Mouse (Mus musculus) layer of hippocampus, adult 9-11 months (tissue): Measurements from ENCODE around the gene Ppp1r13b.

Experiments used
- DNase-seq: peaks from one replicate; pipeline ENCODE4 v3.0.0; 2022

The Ppp1r13b gene

GRCm38 (mm10) chr12:111820708-111821107 is 87.2 kb downstream of the Ppp1r13b start:
- DNase-seq, result no peak

GRCm38 (mm10) chr12:111819936-111820335 is 88.0 kb downstream of the Ppp1r13b start:
- DNase-seq, result no peak

DNA sequence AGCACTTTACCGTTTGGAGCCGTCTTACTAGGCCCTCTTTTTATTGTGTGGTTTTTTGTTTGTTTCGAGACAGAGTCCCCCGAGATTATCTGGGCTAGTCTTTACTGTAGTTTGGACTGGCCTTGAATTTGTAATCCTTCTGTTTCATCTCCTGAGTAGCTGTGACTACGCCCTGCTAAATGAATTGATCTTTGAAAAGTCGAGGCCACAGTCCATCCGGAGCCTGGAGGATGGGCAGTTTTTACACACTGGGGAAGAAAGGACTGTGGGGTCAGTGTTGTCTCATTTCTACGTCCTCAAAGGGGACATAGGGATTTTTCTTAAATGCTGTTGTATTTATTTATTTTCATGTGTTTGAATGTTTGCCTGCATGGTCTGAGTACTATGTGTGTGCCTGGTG is 89.9 kb downstream of the Ppp1r13b start:
- no peak for DNase-seq

GRCm38 (mm10) chr12:111816967-111817366 is 90.9 kb downstream of the Ppp1r13b start:
- no peak for DNase-seq

DNA sequence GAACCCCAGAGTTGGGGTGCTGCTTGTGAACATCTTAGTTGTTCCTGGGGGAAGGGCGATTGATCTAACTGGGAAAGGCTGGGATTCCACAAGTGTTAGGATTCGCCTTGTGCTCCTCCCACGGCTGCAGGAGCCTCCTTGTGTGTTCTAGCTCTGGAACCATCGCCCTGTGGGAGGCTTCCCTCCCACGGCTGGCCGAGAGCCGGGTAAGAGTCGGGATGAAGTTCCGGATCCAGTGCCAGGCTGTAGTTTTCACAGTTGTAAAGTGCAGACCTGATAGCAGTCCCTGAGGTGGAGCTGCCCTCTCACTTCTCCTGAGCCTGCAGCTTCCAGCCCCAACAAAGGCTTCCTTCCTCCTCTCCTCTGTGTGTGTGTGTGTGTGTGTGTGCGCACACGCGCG is 91.4 kb downstream of the Ppp1r13b start:
- peak; percentile 84 for DNase-seq

- DNase-seq, result no peak
Observed at GRCm38 (mm10) chr12:111814769-111815762, 92.8 kb downstream of the Ppp1r13b start.

DNA sequence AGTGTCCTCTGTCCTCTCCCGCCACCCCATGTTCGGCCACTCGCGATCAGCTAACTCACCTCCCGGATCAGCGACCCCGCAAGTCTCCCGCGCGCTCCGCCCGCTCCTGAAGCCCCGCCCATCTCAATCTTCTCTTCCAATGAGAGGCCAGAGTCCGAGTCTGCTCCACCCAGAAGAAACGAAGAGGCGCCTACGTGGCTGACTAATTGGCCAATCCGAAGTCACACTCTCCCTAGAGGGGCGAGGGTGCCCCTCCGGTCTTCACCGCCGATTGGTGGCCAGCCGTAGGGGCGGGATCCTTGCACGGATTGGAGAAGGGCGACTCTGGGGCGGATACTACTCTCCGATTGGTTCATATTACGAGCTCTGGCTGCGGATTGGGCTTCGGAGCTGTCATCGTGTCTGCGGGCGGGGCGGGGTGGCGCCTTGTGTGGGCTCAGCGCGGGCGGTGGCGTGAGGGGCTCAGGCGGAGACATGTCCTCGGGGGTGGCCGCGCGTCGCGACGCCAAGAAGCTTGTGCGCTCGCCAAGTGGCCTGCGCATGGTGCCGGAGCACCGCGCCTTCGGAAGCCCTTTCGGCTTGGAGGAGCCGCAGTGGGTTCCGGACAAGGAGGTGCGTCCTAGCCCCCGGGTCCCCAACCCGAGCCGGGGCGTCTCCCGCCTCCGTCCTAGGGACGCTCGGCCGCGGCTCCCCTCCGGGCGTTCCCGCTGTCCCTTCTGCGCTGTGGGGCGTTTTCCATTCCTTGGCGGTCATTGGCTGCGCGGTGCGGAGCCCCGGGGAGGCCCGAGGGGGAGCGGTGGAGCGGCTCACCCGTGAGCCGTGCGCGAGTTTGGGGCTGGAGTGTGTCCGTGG is 93.9 kb downstream of the Ppp1r13b start, which contains the start of the genes Xrcc3 and Zfyve21:
TSS of gene Xrcc3 (minus strand) at position 108 of the 852 bp plus-strand sequence.
TSS of gene Zfyve21 (plus strand) at position 405 of the 852 bp plus-strand sequence.
- peak; percentile 99 for DNase-seq

DNA sequence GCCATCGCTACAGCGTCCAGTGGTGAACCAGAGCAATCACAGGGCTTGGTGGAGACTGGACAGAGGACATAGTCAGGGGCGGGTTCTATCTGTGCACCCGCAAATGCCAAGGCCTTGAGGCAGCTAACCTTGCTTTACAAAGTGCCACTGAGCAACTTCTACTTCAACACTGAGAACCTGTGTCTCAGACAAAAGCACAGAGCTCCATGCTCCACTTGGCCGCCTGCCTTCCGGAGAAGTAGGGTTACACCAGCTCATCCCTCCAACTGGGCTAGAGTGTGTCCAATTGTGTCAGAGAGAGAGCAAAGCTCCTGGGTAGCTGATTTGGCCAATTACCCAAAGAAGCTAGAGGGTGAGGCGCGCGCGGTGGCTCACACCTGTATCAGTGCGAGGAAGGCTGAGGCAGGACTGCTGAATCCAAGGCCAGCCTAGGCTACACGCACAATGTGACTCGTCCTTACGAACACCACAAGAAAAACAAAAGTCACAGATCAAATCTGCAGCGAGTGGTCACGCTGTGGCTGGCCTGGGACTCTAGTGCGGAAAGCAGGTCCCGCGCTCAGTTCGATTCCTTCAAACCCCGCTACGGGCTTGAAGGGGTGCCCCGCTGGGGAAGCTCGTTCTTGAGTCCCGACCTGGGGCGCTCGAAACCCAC is 94.7 kb downstream of the Ppp1r13b start:
- no peak for DNase-seq

DNA sequence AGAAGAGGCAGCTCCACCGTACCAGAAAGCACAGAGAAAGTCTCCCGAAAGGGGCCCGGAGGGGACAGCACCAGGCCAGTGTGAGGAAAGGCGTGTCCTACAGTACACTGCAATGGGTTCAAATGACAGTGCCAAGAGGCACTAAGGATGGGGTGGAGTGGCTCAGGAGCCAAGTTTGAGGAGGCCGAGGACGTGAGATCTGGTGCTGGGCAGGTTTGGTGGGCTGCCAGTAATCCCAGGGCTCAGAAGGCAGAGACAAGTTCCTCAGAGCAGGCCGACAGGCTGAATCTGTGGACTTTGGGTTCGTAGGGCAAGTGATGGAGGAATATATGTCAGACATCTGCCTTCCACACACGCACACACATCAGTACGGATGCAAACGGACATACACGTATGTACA is 95.3 kb downstream of the Ppp1r13b start:
- DNase-seq, result no peak

- DNase-seq, result no peak
Observed at GRCm38 (mm10) chr12:111812075-111812474, 95.8 kb downstream of the Ppp1r13b start.

GRCm38 (mm10) chr12:111809762-111810161 is 98.1 kb downstream of the Ppp1r13b start:
- DNase-seq, result peak; percentile 86

DNA sequence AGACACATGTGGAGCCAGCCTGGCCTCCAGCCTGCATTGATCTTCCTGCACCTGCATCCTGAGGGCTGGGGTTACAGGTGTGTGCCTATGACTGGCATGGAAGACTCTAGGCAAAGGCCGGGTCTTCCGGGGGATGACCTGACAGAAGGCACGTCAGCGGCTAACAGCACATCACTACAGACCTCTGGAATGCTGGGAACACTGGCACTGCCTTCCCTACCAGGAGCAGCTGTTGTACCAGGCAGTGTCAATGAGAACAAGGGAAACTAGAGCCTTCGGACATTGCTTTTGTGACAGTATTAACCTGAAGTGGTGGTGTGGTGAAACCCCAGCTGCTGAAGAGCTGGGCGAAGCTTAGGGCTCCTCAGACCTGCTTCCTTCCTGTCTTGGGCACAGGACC is 99.1 kb downstream of the Ppp1r13b start:
- DNase-seq, result no peak

DNA sequence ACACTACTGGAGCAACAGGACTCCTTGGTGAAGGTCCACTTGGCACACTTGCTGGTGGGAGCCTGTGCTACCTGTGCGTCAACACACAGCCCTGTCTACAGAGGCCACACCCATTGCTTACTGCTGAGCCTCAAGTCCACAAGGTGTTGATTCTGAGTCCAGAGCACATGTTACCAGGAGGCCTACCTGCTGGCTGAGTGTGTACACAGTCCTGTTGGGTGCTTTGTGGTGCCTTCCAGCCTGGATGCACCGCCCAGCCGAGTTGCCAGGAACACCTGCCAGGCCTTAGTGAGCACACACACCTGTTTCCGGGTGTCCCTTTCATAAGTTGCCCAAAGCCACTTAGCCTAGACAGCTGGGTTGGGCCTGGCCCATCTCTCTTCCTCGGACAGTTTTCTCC is 104.4 kb downstream of the Ppp1r13b start:
- no peak for DNase-seq

DNA sequence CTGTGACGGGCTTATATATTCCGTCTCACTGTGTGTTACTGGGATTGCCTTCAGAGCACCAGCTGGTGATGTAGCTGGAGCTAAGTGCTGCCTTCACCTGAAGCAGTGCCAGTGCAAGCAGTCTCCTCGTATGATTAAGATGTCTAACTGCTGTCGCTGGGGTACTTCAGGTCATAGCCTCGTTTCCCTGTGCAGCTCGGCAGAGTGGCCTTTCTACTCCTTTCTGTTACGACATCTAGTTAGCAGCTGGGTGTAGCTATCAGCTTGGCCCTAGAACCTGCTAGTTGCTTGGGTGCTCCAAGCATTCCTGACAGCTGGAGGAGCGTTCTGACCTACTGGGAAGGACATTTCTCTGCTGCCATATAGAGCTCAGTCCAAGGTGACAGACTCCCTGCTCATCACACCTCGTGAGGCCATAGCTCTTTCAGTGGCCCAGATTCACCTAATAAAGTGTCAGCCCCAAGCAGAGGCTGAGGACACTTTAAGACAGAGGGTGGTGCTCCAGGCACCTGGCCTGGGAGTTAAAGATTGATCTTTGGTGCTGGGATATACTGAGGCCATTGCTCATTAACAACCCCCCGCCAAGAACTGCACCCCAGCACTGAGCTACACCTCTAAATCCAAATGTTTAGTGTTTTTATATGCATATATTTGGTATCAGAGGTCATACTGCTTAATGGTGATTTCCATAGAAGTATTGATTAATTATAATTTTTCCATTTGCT is 107.3 kb downstream of the Ppp1r13b start:
- no peak for DNase-seq

DNA sequence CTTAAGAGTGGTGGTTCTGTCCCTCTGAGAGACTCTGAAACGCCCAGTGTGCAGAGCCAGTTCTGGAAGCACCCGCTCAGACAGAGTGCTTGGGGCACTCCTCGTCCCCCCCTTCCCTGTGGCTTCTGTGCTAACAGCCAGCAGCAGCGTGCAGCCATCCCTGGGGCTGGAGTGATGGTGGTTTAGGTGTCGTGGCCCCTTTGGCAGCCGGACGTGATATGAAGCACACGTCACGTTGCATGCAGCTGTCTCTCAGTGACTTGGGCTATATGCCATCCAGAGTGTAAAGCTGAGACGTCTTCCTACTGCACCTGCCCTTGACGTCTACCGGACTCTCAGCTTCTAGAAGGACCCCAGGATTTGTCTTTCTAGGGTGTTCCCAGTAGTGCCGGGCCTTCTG is 109.4 kb downstream of the Ppp1r13b start:
- DNase-seq, result no peak

DNA sequence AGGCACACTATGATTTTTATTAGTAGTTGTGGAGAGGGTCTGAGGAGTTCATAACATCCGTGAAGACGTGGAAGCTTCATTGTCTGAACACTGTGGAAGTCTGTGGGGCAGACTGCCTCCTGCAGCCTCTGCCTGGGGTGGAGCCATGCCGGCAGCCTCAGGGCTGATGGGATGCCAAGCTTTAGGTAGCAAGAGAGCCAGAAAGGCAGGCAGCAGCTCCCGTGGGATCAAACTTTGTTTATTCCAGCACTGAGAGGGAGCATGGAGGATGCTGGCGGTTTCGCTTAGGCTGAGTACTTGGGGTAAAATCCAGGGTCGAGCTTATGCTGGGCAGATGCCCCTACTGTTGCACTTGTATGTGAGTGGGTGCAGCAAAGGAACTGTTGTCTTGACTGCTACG is 110.7 kb downstream of the Ppp1r13b start:
- DNase-seq, result no peak

GRCm38 (mm10) chr12:111795180-111795895 is 112.6 kb downstream of the Ppp1r13b start:
- DNase-seq, result peak; percentile 78

- no peak for DNase-seq
Observed at GRCm38 (mm10) chr12:111794526-111795179, 113.3 kb downstream of the Ppp1r13b start.

DNA sequence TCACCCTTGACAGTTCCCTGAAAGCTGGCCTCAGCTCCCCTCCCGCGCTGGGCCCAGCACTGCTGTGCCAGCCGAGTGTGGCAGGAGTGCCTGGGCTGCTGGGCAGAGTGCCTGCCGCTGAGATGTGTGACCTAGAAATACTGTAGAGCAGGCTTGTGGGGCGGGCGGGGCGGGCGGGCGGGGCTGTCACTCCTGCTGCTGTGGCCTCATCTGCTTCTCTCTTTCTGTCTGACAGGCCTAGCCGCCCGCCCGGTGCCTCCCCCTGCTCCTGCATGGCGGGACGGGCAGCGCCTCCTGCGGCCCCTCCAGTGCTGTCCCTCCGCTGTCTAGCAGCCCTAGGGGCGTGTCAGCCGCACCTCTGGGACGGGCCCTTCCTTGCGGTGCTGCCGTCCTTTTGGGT is 113.8 kb downstream of the Ppp1r13b start:
- DNase-seq, result peak; percentile 72

- DNase-seq, result no peak
Observed at GRCm38 (mm10) chr12:111791474-111792104, 116.3 kb downstream of the Ppp1r13b start.
